Mouse (Mus musculus) gonadal fat pad, adult 2 months (tissue): ENCODE measurements around the gene Utrn. TPM values are rescaled to one million over a fixed set of nuclear protein-coding genes. Genes with fewer than 3 reads are reported as not detected.

Experiments
- DNase-seq: peaks from one replicate; pipeline ENCODE4 v3.0.0-alpha.2; 2012; ENCODE audit warnings: low read depth
- polyA plus RNA-seq: library from polyadenylated mRNA; depleted of rRNA; stranded (reverse); fragments of >200 nt; gene quantifications from 2 replicates; pipeline ENCODE4 v1.2.3, GENCODE M21; 2012; rRNA removed

Utrn gene
- polyA plus RNA-seq = 30.2 and 31.9 TPM in 2 replicates

- DNase-seq = no peak
These were observed at the start of gene Utrn for GRCm38 (mm10) chr10:12869029-12869671. Gene Utrn (minus strand): TSS chr10:12869365.

GRCm38 (mm10) chr10:12917626-12918025, 48.5 kb upstream of the Utrn start:
- no peak for DNase-seq

DNA sequence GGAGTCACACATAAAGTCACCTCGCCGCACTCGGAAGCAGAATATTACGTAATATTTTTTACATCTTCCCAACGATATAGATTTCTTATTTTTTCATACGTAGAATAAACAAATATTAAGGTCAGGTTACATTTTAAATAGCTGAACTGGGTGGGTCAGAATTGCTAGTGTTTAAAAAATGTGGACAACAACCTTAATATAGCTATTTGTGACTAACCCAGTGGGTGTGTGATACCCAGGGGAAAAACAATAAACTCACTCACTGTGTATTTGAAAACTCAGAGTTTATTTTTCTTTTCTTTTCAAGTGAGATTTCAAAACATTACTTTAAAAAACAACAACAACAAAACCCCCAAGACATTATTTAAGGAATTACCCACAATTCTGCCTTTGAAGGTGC, 47.2 kb upstream of the Utrn start:
- no peak for DNase-seq

GRCm38 (mm10) chr10:12915826-12916225, 46.7 kb upstream of the Utrn start:
- no peak for DNase-seq

- DNase-seq = no peak
These were observed 45.0 kb upstream of the Utrn start for GRCm38 (mm10) chr10:12914203-12914602.

DNA sequence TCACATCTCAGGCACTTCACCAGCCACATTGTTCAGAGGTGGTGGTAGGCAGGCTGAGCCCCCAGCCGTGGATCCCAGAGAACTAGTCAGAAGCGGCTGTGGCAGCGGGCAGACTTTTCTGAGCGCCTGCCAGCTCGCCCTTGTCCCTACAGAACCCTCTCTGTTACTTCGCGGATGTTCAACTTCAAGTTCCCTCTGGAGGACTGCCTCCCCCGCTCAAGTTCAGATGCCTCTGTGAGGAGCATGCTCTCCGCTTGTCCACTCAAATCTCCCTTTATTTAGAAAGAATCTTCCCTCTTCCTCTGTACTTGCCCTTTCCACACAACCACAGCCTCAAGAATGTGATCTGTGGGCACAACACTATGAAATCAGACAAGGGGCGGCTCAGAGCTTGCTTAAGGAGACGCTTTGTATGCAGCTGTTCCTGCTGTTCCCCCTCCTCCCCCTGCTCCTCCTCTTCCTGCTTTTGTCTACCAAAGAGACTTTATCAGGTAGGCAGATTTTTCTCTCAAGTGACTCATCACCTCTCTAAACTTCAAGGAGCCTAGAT, 42.9 kb upstream of the Utrn start:
- DNase-seq = no peak

DNA sequence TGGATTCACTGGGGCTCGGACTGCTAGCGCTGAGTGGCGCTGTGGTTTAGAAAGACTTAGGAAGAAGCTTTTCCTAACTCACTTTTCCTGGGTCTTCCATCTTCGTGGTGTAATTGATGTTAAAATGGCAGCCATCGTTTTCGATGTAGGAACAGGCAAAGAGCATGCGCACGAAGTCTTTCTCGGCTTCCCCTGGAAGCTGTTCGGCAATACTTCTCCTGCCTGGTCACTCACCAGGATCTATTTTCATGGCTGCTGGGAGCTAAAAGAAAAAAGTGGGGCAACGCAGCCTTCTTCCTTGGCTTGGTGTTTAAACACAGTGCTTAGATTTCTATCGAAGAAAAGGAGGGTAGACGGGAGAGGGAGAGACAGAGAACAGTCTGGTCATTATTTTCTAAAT, 42.3 kb upstream of the Utrn start:
- no peak for DNase-seq

- no peak for DNase-seq
These were observed 40.7 kb upstream of the Utrn start for GRCm38 (mm10) chr10:12909891-12910290.

DNA sequence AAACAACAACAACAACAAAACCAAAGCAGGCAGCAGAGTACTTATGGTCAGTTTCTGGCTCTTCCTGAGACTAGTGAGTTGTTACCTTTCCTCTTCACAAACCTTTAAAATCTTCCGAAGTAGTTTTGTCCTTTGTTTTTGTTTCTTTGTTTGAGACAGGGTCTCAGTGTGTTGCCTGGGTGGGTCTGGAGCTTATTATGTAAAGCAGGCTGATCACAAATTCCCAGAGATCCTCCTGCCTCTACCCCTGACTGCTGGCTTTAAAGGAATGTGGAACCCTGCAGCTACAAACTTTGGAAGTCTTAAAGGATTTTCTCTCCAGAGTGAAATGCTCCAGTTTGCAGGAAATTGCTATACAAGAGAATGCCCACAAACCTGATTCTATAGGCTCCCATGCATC, 40.0 kb upstream of the Utrn start:
- DNase-seq = no peak

DNA sequence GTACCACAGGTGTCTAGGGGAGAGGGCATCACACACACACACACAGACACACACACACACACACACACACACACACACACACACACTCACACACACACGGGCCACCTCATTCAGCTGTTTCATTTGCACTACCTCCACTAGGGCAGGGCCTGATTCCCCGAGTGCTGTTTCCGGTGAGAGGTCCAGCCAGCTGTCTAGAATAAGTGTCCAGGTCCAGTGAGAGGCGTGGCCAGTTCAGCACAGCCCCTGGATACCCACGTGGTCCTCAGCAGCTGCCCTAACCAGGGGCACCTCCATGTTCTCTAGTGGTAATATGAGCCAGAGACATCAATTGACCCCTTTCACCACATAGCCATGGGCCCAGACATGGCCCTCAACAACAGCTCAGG, 35.0 kb upstream of the Utrn start:
- no peak for DNase-seq

GRCm38 (mm10) chr10:12903440-12904139, 34.4 kb upstream of the Utrn start:
- no peak for DNase-seq

DNA sequence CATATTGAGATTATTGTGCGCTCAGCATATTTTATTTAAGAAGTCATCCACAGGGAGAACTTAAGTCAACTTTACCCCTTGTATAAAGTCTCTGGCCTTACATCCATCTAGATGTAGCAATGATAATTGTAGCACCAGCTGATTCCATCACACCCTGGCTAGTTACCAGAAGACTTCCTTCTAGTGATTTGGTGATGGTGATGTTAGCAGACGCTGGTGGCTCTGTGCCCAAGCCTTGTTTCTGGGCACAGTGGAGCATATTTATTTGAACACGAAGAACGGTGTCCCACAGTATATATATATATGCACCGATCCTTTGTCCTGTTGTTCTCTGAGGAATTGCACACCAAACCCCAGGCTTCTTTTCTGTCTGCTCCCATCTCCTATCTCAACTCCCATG, 30.7 kb upstream of the Utrn start:
- DNase-seq = no peak

- DNase-seq = no peak
These were observed 24.2 kb upstream of the Utrn start for GRCm38 (mm10) chr10:12893339-12893738.

DNA sequence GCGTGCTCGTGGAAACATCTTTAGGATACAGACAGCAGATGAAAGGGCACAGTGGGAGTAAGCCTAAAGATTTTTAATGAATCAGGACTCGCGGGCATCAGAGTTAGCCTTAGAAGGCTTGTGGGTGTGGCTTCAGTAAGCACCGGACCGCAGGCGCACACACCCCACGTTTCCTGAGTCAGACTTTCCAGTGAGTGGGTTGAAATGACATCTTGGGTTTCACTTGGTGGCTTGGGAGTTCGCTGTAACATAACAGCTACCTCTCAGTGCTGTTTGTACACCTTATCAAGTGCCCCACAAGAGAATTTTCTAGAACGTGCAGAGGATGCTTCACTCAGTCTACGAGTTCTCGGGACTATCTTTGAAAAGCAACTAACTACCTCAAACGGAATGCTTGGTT, 19.2 kb upstream of the Utrn start:
- no peak for DNase-seq

DNA sequence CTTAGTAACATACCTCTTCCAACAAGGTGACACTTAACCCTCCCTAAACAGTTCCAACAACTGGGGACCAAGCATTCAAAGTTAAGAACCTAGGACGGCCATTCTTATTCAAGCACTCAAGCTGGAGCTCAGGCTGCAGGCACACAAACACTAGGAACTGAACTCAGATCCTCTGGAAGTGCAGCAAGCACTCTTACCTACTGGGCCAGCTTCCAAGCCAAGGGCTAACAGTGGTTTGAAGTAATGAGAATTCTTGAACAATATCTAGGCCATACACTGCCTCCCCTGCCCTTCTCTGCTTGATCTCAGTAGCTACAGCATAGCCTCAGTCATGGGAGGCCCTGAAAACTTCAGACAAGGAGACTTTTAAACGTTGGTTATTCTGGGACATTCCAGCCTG, 18.6 kb upstream of the Utrn start:
- DNase-seq = no peak

- DNase-seq = no peak
These were observed 15.3 kb upstream of the Utrn start for GRCm38 (mm10) chr10:12884308-12884948.

GRCm38 (mm10) chr10:12881911-12882310, 12.7 kb upstream of the Utrn start:
- no peak for DNase-seq

GRCm38 (mm10) chr10:12879313-12879695, 10.1 kb upstream of the Utrn start:
- DNase-seq = no peak

GRCm38 (mm10) chr10:12878661-12879312, 9.6 kb upstream of the Utrn start:
- no peak for DNase-seq

GRCm38 (mm10) chr10:12876426-12876825, 7.3 kb upstream of the Utrn start:
- DNase-seq = no peak

DNA sequence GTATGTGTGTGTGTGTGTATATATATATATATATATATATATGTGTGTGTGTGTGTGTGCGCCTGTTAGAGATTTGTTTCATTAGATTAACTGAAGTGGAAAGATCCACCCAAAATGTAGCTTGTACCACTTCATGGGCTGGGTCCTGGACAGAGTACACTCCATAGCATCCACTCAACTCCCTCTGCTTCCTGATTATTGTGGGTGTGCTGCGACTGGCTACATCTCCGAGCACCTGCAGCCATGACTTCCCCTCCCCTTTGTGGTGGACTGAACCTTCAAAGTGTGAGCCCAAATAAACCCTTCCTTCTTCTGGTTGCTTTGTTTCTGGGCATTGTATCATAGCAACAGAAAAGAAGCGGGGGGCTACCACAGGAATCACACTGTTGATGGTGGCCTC, 6.2 kb upstream of the Utrn start:
- no peak for DNase-seq

DNA sequence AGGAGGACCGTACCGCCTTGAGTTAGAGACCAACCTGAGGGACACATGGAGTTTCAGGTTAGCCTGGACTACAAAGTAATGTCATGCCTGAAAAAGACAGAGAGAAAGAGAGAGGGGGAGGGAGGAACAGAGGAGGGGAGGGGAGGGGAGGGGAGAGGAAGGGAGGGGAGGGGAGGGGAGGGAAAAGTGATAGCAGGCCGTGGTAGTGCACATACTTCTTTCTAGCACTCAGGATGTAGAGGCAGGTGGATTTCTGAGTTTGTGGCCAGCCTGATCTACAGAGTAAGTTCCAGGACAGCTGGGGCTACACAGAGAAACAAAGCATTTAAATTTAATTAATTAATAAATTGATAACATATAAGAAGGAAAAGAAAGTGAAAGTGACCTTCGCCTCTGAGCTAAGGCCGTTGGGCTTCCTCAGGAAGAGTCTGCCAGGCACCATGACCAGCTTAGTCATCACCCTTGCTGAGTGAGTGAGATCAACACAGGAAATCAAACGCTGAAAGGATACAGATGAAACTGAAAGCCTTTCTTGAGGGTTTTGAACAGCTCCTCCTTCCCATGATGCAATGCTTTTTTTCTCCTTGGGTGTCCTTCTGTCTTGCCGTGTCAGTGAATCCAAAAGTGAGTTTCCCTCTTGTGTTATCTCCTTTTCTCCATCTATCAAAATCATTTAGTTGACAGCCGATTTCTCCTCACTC, 5.6 kb upstream of the Utrn start:
- no peak for DNase-seq
